Mouse (Mus musculus) natural killer cell, adult 2 months (primary cell): ENCODE results near the gene BC024063.
"Not testable (repeated sequence)": the region's sequence is repeated elsewhere in the genome, so short reads cannot be mapped to it uniquely, and the experiment has no call there.

Experiments
- DNase-seq, 2 experiments: peaks; one replicate each; pipeline ENCODE4 v3.0.0; 2022; ENCODE audit warnings: low spot score in 2 of 2

The BC024063 gene

DNA sequence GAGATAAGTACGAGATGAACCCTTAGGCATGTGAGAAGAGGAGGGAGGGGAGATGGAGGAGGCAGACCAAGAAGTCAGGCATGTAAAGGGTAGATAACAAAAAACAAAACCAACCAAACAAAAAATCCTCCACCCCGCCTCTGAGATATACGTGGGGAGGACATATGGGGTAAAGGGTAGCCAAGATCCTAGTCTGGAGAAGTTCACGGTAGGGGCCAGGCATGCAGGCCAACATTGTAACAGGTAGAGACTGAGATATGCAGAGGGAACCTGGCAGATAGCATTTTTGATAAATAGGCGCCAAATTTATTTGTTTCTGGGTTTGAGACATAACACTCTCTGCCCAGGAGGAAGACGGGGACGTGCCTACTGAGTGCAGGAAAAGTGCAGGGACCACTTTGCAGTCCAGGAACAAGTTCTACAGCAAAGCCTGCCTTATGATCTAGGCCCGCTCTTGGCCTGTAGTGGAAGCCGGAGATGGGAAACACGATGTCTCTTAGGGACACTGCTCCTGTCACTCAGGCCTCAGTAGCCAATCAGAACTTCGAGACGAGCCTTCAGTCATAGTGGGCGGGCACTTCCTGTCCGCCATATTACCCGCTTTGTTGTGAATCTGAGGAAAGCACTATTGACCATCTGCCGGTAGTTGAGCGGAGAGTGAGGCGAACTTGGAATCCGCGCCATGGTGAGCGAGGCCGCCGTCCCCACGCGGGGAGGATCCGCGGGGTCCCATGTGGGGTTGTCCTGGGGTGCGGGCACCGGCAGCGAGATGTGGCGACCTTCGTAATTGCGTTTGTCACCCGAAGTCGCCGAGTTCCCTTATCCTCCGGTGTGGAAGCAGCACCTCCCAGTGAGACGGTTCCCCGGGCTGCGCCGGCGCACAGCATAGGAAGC, at the start of gene BC024063:
Gene BC024063 (plus strand): TSS at position 626 of the 894 bp plus-strand sequence.
- DNase-seq, result peak; percentile 39 to 47

DNA sequence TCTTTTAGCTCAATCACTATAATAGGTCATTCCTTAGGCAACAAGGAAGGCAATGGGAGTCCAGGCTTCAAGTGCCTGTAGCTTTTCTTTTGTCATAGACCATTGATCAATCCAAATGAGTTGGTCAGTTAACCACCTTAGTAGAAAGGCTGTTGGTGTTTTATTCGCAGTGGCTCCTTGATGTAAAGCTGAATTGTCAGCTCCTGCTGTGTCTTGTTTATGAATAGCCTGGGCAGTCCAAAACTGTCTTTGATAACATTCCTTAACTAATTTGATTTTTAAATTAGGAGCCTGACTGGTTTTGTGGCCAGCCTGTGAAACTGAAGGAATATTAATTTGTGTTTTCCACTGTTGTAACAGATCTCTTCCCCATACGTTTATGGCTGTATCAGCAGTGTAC, 41.0 kb upstream of the BC024063 start:
- no peak for DNase-seq

DNA sequence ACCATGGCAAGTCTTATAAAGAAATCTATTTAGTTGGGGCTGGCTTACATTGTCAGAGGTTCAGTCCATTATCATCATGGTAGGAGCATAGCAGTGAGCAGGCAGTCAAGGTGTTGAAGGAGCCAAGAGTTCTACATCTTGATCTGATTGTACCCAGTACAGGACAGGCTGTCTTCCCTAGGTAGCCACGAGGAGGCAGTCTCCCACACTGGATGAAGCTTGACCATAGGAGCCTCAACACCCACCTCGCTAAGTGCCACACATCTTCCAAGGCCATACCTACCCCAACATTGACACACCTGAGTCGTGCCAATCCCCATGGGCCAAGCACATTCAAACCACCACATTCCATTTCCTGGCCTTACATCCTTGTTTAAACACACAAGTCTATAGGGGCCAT, 36.5 kb upstream of the BC024063 start:
- DNase-seq, result no peak

DNA sequence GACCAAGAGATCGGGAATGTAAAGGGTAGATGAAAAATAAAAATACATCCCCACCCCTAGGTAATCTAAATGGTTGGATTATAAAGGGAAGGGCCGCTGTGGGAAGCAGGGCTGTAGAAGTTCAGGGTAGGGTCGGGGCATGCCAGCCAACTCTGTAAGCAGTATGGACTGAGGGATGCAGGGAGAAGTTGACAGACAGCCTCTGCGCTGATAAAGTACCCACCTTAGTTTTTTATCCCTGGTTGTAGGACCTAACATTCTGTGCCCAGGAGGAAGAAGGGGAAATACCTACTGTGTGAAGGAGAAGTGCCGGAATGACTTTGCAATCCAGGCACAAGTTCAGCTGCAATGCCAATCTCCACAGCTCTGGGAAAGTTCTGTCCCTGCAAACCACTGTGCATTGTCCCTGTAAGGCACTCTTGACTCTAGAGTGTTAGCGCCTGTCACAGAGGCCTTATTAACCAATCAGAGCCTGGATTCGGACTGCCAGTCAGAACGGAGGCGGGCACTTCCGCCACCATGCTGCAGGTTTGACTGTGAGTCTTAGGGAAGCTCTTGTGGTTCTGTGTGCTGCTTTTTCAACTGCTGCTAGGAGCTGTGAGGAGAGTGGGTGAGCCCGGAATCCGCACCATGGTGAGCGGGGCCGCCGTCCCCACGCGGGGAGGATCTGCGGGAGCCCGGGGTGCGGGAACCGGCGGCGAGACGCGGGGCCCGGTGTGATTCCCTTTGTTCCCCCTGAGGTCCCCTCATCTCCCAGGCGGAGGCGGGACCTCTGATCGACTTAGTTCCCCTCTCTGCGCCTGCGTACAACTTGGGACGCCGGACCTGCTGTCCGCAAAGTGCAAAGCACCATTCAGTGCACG, 35.3 kb upstream of the BC024063 start, which contains the start of gene Zfp873:
Gene Zfp873 (plus strand): TSS at position 527 of the 863 bp plus-strand sequence.
- DNase-seq, result peak; percentile 91 to 92

DNA sequence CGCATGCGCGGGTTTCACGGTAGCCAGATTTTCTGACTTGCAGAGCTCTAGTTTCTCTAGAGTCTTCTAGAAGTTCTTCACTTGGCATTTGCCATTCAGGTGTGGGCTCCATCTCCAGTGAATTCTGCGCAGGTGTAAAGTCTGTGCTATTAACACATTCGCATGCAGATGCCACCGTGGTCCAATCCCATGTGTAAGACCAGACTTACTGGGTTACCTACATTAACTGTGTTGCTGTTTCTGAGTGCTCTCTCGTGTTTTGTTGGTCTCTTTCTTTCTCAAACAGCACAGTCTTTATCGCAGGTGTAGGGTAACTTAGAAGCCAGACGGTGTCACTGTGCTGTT, 34.7 kb upstream of the BC024063 start:
- not testable (repeated sequence) for DNase-seq

DNA sequence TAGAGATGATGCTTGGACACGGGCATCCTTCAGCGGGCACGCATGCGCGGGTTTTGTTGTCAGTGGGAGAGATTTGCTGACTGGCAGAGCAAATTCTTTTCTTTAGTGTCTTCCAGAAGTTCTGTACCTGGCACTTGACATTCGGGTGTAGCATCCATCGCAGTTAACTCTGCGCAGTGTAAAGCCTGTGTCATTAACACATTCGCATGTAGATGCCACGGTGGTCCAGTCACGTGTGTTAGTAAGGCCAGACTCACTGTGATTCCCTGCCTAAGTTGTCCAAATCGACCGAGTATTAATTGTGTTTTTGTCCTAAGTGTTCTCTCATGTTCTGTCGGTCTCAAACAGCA, 444 bp downstream of the BC024063 start:
- DNase-seq, result not testable (repeated sequence)

DNA sequence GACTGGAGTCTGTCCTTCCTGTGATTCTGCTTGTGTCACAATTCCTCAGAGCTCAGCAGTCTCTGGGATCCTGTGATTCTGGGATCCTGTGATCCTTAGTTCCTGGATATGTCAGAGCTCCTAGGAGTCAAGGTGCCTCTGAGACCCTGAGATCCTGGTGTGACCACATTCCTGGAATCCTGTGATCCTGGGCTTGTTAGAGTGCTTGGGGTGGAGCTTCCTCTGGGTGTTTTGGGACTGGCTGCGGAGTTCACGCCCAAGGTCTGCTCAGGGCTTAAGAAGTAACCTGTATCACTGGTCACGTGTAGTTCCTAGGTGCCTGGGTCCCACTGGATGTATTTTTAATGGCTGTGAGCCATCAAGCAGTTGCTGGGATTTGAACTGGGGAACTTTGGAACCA, 34.1 kb downstream of the BC024063 start:
- no peak for DNase-seq

DNA sequence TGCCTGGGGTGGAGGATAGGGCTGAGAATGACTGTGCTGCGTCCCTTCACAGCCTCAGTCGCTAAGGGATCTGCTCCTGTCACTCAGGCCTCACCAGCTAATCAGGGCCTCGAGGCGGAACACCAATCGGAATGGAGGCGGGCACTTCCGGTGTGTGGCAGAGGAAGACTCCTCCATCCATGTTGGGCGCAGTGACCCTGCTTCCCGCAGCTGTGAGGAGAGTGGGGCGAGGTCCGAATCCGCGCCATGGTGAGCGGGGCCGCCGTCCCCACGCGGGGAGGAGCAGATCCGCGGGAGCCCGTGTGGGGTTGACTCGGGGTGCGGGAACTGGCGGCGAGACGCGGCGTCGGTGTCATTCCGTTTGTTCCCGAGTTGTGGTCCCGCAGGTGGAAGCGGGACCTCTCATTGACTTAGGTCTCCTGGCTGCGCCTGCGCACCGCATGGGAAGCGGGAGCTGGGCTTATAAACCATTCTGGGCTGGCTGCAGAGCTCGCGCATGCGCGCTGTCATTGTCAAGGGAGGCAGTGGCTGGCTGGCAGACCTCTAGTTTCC, 44.8 kb downstream of the BC024063 start, which contains the start of gene AU041133:
Gene AU041133 (plus strand): TSS at position 164 of the 552 bp plus-strand sequence.
- DNase-seq, result peak; percentile 73 to 81

DNA sequence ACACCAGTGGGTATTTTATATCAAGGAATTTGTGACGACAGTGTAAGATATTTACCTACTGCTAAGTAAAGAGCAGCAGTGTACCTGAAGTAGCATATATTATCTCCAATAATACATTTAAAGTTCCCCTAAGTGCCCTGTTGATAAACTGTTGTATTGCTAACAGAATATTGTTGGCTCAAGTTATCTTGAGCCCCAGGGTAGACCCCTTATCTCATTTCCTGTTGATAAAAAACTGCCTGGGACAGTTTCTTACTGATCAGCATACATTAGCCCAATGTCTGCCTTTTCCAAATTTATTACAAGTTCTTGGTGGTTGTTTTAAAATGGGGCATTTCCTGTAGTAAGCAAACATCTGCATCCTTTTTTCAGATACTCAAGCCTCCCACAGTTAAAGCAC, 62.1 kb downstream of the BC024063 start:
- DNase-seq, result no peak

DNA sequence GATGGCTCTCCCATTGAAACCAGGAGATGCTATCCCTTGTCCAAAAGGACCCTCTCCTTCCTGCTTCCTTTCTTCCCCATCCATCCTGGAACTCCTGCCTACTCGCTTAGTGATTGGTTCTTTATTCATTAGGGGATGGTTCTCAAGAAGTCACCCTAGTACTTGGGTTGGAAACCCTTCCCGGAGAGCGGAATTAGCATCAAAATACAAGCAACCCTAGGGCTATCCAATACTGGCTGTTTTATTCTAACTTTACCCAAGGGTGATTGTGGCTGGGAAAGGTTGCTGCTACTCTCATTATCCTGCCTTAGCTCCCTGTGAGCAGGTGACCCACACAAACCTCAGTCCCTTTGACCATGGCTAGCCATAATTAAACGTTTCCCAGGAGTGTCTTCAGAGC, 64.4 kb downstream of the BC024063 start:
- DNase-seq, result no peak
